8 mouse cellular contexts compared by ENCODE assay signal in genomic region chr11:3573092-3573491, GRCm38 (mm10). TPM values are rescaled to one million over a fixed set of nuclear protein-coding genes. Genes with fewer than 3 reads are reported as not detected.
A peak's percentile ranks its signal among the peaks of the same experiment; 100 is the strongest.
DNase-seq lines count a peak whose midpoint lies in the region; ATAC-seq lines count a peak whose summit lies in the region.

No protein-coding gene starts in this region.

- DNase-seq in layer of hippocampus, adult 11-12 months (ENCODE audit: low spot score) = peak; percentile 6
- DNase-seq in layer of hippocampus, postnatal 10 days (ENCODE audit: low spot score in 2 of 2) = no peak
- peak; percentile 86 for DNase-seq in heart, embryonic 10.5 days (ENCODE audit: low spot score)
- DNase-seq in lung, postnatal 10 days = peak; percentile 94
- DNase-seq in layer of hippocampus, postnatal 14 days (ENCODE audit: low spot score in 2 of 2) = no peak

- no peaks in the 10 kb centered on the region for H3K36me3 ChIP-seq in heart, embryonic 10.5 days
- H3K36me3 ChIP-seq in kidney, embryonic 15.5 days = no peaks in the 10 kb centered on the region
- no peaks in the 10 kb centered on the region for H3K36me3 ChIP-seq in stomach, embryonic 16.5 days (ENCODE audit: control insufficient read depth, insufficient read depth, low read length)

- no peak overlapping the region for H3K9ac ChIP-seq in kidney, embryonic 15.5 days
- peak overlapping the region; percentile 57 for H3K9ac ChIP-seq in stomach, embryonic 16.5 days (ENCODE audit: low read length)

- peak; percentile 88 for ATAC-seq in common myeloid progenitor, adult 5-6 weeks (replicated peaks; ENCODE audit: low read depth, poor library complexity, severe bottlenecking)
- ATAC-seq in kidney, embryonic 15.5 days (replicated peaks; ENCODE audit: low FRiP score) = peak; percentile 90
- ATAC-seq in stomach, embryonic 16.5 days (ENCODE audit: insufficient read depth, low FRiP score) = peak; percentile 84

- WGBS in heart, embryonic 10.5 days = 13% methylated on average over 9 of the region's 9 CpGs
- WGBS in kidney, embryonic 15.5 days = 4% methylated on average over 9 of the region's 9 CpGs
- WGBS in stomach, embryonic 16.5 days = 6% methylated on average over 9 of the region's 9 CpGs

- H3K27ac ChIP-seq in heart, embryonic 10.5 days = peak overlapping the region; percentile 80
- peak overlapping the region; percentile 88 for H3K27ac ChIP-seq in kidney, embryonic 15.5 days
- peak overlapping the region; percentile 91 for H3K27ac ChIP-seq in stomach, embryonic 16.5 days (ENCODE audit: low read length)

- H3K4me3 ChIP-seq in heart, embryonic 10.5 days = no peak overlapping the region
- no peak overlapping the region for H3K4me3 ChIP-seq in kidney, embryonic 15.5 days (replicated peaks)
- no peak overlapping the region for H3K4me3 ChIP-seq in stomach, embryonic 16.5 days (replicated peaks; ENCODE audit: low read length)

- H3K27me3 ChIP-seq in heart, embryonic 10.5 days (ENCODE audit: insufficient read depth, poor library complexity, severe bottlenecking) = no peaks in the 10 kb centered on the region
- no peaks in the 10 kb centered on the region for H3K27me3 ChIP-seq in kidney, embryonic 15.5 days
- no peaks in the 10 kb centered on the region for H3K27me3 ChIP-seq in stomach, embryonic 16.5 days (ENCODE audit: control insufficient read depth, insufficient read depth, low read length)

- no peaks in the 10 kb centered on the region for H3K9me3 ChIP-seq in heart, embryonic 10.5 days
- no peaks in the 10 kb centered on the region for H3K9me3 ChIP-seq in kidney, embryonic 15.5 days (replicated peaks)
- H3K9me3 ChIP-seq in stomach, embryonic 16.5 days (replicated peaks; ENCODE audit: control insufficient read depth, low read length) = no peaks in the 10 kb centered on the region

- no peak overlapping the region for H3K4me2 ChIP-seq in kidney, embryonic 15.5 days
- no peak overlapping the region for H3K4me2 ChIP-seq in stomach, embryonic 16.5 days (ENCODE audit: low read depth, low read length)

- peaks cover 25% of the 10 kb centered on the region for H3K4me1 ChIP-seq in heart, embryonic 10.5 days
- peaks cover 43% of the 10 kb centered on the region for H3K4me1 ChIP-seq in kidney, embryonic 15.5 days
- peaks cover 22% of the 10 kb centered on the region for H3K4me1 ChIP-seq in stomach, embryonic 16.5 days (ENCODE audit: control insufficient read depth, insufficient read depth, low read length)

RNA-seq across cellular contexts. Expression of gene Smtn, which starts 32.7 kb away (rescaled TPM):
- 10 to 100 TPM; 17.0 TPM for total RNA-seq in layer of hippocampus, postnatal 10 days (2021)
- total RNA-seq in common myeloid progenitor, adult 5-6 weeks (2017) = 5.2 and 6.9 TPM in 2 replicates
- 69.5 and 91.2 TPM in 2 replicates for polyA plus RNA-seq in heart, embryonic 10.5 days (2016; fragmentation: Nextera tagmentation; extraction: Ambion mirVana)
- 89.1 and 110 TPM in 2 replicates for polyA plus RNA-seq in kidney, embryonic 15.5 days (2015; fragmentation: Nextera tagmentation; extraction: Ambion mirVana)
- 122 and 128 TPM in 2 replicates for polyA plus RNA-seq in stomach, embryonic 16.5 days (2015; fragmentation: Nextera tagmentation; extraction: Ambion mirVana)
- 10 to 100 TPM; 11.5 to 16.1 TPM for total RNA-seq in layer of hippocampus, postnatal 14 days (2021)

RNA-seq across cellular contexts. Expression of gene Selenom, which starts 58.6 kb away (rescaled TPM):
- 100 to 1,000 TPM; 250 to 255 TPM for total RNA-seq in layer of hippocampus, postnatal 10 days (2021)
- 3.2 and 3.7 TPM in 2 replicates for total RNA-seq in common myeloid progenitor, adult 5-6 weeks (2017)
- 66.3 and 87.5 TPM in 2 replicates for polyA plus RNA-seq in heart, embryonic 10.5 days (2016; fragmentation: Nextera tagmentation; extraction: Ambion mirVana)
- 105 and 112 TPM in 2 replicates for polyA plus RNA-seq in kidney, embryonic 15.5 days (2015; fragmentation: Nextera tagmentation; extraction: Ambion mirVana)
- polyA plus RNA-seq in stomach, embryonic 16.5 days (2015; fragmentation: Nextera tagmentation; extraction: Ambion mirVana) = 169 and 176 TPM in 2 replicates
- total RNA-seq in layer of hippocampus, postnatal 14 days (2021) = 100 to 1,000 TPM; 229 to 234 TPM

Comparison
In these comparisons a context has a peak if more than half of its experiments do, and no peak if none do; other contexts are left out.
1. DNase-seq: peak in layer of hippocampus, adult 11-12 months (single experiment), heart, embryonic 10.5 days (single experiment) and lung, postnatal 10 days (single experiment); none in layer of hippocampus, postnatal 10 days (0 of 2) and layer of hippocampus, postnatal 14 days (0 of 2).
2. RNA of gene Selenom, which starts 58.6 kb away (total RNA-seq): 250 to 255 TPM in layer of hippocampus, postnatal 10 days and 229 to 234 TPM in layer of hippocampus, postnatal 14 days; 3.2 to 3.7 TPM in common myeloid progenitor, adult 5-6 weeks; every median in the first group is over 10 times any median in the second.
3. Peak in every context shown above with its lines, with median percentiles within 50 percentile points of each other: ATAC-seq and H3K27ac ChIP-seq.